Mouse (Mus musculus): ENCODE results near the gene Slc22a18. TPM values are rescaled to one million over a fixed set of nuclear protein-coding genes. Genes with fewer than 3 reads are reported as not detected.
A peak's percentile ranks its signal among the peaks of the same experiment; 100 is the strongest.

Gene Slc22a18
- total RNA-seq, 2 experiments from 2014 or later, result 0.40 to 0.41 TPM

DNA sequence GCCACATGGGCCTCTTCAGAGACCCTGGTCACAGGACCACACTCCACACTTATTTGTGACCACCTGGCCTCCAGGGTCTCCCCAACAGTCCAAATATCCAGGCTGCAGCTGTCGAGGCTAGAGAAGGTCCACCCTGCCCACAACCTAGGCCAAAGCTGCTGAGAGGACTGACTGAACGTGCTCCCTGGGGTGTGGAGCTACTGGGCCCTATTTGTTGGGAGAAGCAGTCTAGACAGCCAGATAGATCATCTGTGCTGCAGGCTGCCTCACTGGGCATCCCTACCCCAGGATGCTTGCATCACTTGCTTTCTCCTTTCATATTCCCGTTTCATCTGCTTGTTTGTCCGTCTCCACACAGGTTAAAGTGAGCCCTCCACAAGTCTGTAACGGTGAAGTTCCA, 11.0 kb upstream of the Slc22a18 start:
- DNase-seq (ENCODE audit: low spot score in 2 of 2), result no peak

DNA sequence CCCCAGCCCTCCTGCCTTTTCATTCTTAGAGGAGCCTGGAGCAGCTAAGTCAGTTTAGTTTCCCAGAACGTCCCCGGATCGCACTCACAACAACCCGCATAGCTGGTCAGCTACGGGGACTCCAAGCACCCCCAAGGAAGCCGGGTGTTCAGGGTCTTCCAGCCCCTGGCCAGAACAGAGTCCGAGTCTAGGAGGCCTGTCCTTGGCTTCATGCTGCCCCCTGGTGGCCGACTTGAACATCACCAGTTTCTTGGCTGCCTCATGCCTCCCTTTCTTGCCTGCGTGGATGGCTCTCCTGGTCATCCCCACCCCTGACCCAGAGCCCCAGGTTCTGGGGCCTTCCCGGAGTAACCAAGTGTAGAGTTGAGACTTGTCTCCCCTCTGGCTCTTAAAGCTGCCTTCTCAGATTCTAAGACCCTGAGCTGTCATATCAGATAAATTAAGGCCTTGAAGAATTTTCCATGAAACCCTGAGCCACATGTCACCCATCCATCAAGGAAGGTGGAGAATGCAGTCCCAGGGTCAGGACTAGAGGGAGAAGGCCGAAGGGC, 9.6 kb upstream of the Slc22a18 start:
- peak; percentile 84 to 88 for DNase-seq (ENCODE audit: low spot score in 2 of 2)

DNA sequence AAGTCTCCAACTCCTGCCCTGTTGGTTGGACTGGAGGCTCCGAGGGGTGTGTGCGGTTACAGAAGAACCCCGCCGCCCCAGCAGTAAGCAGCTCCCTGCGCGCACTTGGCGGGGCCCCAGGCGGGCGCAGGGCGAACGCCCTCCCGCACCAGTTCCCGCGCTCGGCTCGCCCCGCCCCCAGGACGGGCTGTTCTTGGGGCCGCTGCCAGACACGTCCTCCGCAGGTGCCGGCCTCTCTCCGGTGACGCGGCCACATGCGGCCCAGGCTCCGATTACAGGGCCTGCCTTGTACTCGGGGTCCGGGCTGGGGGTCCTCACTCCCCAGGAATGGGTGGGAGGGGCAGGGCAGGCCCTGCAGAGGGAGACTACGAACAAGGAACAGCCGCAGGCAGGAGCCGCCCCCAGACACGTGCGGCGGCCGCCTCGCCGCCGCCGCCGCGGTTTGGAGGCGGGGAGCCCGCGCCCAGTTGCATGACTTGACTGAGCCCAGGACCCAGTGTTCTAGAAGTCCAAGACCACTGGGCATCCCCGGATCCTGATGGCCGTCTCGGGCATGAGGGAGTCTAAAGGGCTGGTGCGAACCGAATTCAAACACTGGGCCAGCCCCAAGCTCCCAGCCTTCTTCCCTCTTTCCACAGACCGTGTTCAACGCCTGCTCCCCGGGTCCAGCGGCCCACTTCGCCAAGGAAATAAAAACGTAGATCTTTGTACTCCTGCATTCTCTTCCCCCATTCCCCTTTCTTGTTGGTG, 8.6 kb upstream of the Slc22a18 start:
- peak; percentile 34 to 52 for DNase-seq (ENCODE audit: low spot score in 2 of 2)

DNA sequence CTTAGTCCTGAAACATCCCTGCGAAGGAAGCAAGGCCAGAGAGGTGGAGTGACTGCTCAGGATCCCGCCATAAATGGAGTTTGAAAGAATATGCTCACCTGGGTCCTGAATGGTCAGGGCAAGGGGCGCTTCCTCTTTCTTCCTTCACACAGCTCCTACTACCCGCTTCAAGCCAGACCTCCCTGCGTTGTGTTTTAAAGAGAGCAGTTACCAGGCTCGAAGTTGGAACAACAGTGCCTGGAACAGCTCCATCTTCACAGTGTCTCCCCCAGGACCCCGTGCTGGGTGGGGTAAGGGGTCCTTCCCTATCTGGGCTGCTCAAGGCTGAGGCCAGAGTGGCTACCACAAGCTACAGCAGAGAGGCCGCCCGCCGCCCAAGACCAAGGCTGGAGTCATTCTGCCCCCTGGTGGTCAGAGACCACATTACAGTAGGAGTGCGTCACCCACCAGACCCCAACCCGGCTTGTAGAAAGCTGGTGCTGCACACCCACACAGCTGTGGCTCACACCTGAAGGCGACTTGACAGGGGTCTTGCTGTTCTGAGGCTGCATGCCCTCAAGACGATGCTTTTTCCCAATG, 7.3 kb upstream of the Slc22a18 start:
- peak; percentile 93 for DNase-seq (ENCODE audit: low spot score in 2 of 2)

DNA sequence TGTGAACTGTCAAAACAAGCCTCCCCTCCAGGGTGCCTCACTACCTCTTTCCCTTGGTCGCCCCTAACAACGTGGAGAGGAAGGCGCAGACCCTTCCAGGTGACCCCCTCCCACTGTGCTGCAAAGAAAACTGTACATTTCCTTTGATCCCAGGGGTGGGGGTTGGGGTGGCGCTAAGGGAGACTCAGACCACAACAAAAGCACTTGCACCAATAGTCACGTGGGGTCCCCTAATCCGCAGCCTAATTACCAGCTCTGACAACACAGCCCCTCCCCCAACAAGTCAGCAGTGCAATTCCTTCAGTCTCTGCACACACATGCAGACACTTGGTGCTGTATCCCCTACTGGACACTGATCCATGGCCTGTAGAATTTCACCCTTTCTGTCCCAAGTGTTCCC, 5.8 kb upstream of the Slc22a18 start:
- no peak for DNase-seq (ENCODE audit: low spot score in 2 of 2)

DNA sequence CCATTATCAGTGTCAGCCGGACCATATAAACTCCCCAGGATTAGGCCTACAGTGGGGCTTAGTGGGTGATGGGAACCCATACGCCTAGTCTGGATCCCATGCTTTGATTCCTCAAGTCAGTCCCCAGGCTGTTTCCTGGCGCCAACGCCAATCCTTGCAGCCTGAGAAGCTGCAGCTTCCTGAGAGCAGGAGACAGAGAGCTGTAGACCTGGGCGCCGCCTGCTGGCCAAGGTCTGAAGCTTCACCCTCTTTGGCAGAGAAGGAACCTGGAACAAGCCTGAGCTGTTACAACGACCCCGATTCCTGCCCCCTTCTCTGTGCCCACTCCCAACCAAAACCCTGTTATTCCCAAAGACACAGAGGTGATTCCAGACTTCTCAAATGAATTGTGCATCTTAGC, 3.6 kb upstream of the Slc22a18 start:
- peak; percentile 78 to 84 for DNase-seq (ENCODE audit: low spot score in 2 of 2)

DNA sequence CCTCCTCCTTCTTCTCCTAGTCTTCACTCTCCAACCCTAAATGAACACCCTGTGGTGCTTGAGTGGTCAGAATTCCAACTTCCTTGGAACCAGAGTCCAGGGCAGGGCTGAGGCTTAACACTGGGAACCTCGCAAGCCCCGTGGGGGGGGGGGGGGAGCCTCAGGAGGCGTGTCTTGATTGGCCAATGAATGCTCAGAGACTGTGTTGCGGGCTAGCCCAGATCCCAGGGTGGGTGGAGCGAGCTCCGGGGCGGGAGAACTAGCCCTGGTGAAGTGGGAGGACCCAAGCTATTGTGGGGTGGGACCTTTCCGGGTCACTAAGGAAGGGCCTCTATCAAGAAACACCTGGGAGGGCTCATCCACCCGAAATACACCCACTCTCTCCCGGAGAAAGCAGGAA, 1.3 kb downstream of the Slc22a18 start:
- DNase-seq (ENCODE audit: low spot score in 2 of 2), result no peak

DNA sequence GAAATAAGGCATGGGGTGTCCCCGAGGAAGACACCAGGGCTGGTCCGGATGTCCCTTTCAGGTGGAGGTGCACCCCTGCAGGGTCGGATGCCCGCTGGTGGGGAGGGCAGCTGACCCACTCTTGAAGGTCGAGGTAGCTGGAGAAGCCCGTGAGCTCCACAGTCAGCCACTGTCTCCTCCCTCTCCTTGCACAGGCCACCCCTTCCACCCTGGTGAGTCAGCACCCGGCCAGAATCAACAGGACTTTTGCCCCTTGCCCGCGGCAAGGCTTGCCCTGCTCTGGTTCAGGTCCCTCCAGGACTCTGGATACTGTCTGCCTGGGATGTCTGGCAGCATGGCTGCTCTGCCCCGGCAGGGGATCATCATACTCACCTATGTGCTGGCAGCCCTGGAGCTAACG, 2.3 kb downstream of the Slc22a18 start:
- DNase-seq (ENCODE audit: low spot score in 2 of 2), result no peak

DNA sequence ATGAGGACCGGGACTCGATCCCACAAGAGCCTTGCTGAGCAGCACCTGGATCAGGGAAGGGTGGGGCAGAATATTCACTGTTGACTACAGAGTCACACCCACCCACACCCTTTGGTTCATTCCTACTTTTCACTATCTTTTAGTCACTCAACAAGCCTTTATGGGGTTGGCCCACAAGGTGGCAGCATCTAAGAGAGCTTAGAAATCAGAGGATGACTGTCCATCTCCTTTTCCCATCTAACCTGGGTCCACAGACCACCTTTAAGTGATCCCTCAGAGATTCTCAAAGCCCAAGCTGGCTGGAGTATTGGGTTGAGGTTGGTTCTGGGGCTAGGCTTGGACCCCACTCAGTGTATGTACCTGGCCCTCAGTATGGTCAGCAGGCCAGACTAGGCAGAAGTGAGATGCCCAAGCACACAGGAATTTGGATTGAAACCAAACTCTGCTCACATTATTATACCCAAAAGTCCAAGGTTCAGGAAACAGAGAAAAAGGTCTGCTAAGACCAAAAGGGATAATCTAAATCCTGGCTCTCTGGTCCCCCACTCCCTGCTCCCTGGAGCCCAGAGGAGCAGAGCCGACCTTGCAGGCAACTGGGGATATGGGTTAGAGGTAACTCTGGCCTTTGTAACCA, 3.3 kb downstream of the Slc22a18 start:
- no peak for DNase-seq (ENCODE audit: low spot score in 2 of 2)

DNA sequence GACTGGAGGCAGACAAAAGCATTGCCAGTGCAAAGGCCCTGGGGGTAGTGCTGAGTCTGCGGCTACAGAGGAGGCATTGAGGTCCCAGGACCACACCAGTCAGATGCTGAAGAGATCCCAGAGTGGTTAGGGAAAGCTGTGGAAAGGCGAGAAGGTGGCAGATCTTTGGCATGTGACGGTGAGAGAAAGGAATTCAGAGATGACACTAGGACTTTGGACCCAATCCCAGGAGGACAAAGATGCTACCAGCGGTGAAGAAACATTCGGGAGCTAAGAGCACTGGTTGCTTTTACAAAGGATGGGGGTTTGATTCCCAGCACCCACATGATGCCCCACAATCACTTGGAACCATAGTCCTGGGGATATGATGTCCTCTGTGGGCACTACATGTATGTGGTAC, 4.3 kb downstream of the Slc22a18 start:
- no peak for DNase-seq (ENCODE audit: low spot score in 2 of 2)

DNA sequence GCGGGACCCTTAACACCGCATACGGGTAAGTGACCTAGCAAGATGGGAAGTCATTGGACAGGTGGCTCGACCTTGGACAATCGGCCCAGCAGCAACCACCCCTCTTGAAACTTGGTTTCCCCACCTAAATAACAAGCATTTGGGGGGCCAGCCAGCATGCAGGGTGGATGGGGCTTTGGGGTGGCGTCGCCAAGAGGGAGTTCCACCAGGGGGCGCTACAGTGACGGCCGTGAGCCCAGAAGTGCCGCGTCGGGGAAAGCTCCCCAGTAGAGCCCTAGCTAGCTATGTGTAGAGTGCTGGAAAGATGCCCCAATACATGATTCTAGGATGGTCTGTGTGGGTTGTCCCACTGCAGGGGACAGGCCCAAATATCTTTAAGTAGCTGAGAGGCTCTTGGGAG, 7.0 kb downstream of the Slc22a18 start:
- DNase-seq (ENCODE audit: low spot score in 2 of 2), result peak; percentile 75 to 76

DNA sequence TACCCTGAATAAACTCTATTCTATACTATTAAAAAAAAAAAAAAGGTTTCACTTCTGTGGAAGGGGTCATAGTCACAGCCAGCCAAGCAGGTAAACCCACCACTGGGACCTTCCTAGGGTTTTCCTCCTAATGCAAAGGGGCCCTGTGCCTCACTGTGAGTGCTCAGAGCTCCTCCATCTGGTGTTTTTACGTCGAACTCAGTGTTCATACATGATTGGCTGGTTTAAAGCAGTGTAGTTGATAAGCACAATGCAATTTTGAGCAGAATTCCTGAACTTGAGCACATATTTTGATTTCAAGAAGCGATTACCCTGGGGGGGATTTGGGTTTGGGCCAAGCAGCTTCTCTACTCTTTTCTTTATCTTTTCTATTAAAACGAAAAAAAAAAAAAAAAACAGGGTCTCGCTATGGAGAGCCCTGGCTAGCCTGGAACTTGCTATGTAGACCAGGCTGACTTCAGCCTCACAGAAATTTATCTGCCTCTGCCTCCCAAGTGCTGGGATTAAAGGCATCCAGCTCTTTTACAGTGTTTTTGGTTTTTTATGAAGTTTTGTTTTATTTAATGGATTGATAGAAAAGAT, 8.4 kb downstream of the Slc22a18 start:
- no peak for DNase-seq (ENCODE audit: low spot score in 2 of 2)

DNA sequence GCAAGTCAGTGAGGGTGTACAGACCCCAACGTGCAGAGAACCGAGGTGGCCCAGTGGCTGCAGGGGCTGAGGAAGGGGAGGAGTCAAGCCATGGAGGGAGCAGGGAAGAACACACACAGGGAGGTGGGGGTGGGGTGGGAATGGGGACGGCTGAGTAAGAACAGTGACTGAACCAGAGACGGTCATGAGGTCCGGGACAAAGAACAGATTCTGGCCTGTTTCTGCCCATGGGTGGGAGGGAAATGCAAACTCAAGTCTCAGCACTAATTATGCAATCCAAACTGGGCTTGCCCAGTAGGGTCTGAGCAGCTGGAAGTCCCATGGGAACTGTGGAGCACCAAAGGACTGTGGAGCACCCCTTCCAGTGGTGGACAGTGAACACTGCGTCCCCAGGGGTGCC, 9.0 kb downstream of the Slc22a18 start:
- DNase-seq (ENCODE audit: low spot score in 2 of 2), result no peak

DNA sequence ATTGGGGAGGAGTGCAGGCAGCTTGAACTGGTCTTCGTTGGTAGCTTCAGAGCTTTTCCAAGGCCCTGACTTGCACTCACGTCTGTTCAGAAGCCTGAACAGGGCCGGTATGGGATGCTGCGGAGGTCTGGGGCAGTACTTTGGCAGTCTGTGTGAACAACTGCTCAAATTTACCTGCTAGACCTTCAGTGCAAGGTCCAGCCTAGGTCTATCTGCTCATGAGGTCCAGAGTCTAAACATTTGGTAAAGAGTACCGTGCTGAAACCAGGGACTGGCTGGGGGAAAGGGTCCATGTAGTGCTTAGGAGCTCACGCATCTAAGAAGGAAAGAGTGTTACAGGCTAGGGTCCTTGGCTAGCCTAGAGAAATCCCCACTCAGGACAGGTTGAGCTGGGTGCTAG, 16.2 kb downstream of the Slc22a18 start:
- no peak for DNase-seq (ENCODE audit: low spot score in 2 of 2)

DNA sequence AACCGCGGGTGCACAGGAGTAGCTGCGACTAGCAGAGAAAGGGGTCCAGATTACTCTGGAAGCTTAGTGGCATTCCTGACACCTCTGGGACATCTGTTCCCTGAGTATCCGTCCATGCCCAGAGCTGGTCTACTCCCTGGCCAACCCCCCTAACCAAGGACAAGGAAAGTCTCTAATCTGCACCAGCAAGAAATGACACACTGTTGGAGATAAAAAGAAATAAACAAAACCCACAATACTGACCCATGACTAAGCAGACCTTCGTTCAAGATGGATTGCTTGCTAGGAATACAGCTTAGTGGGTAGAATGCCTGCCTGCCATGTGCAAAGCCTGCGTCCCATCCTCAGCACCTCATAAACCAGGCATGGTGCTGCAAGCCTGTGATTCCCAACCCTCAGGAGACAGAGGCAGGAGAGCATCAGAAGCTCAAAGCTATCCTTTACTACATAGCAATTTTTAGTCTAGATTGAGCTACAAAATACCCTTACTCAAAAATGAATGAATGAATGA, 20.1 kb downstream of the Slc22a18 start:
- DNase-seq (ENCODE audit: low spot score in 2 of 2), result no peak

DNA sequence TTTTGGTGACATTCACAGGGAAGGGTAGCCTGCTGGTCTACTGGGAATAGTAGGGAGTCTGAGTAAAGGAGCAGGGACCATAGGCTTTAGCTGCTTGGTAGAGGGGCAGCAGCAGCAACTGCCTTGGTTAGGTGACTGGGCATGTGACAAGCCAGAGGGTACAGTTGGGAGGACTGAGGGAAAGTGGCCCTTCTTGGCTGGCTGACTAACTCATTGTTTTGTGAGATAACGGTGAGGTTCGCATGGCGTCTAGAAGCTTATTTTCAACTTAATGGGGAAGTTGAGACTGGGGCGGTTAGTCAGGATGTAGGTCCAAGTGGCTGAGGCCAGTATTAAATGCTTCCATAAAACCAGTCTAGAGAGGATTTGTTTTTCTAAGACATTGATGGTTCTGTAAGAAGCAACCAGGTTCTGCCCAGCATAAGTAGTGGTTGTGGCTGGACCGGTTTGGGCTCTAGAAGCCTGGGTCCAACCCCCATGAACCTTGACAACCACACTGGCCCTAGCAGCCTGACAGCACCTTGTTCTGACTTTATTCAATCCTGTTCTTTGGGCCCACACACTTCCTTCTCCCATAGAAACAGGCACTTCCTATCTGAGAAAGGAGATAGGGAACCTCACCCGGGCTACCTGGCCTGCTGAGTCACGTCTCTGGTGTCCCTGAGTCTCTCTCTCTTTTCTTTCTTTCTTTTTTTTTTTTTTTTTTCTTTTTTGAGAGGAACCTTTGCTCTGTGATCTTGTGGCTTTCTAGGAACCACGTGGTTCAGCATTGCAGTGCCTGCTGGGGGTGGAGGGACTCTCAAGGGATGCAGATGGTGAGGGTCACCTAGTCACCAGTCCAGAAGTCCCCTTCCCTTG, 21.8 kb downstream of the Slc22a18 start:
- DNase-seq (ENCODE audit: low spot score in 2 of 2), result no peak

DNA sequence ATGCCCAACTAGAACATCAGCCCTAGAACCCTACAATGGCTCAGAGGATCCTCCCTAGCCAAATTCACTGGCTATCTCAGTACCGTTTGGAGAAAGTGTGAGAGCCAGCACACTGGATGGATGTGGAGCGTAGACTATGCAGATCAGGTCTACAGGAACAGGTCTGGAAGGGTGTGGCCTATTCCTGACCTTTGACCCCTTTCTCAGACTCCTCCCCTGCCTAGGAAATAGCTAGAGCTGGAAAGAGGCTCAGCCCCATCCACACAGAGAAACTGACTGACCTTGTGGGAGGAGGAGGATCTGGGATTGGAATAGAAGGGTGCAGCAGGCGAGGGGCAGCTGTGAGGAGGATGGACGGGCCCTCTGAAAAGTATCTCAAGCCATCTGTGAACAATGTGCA, 25.0 kb downstream of the Slc22a18 start:
- no peak for DNase-seq (ENCODE audit: low spot score in 2 of 2)

DNA sequence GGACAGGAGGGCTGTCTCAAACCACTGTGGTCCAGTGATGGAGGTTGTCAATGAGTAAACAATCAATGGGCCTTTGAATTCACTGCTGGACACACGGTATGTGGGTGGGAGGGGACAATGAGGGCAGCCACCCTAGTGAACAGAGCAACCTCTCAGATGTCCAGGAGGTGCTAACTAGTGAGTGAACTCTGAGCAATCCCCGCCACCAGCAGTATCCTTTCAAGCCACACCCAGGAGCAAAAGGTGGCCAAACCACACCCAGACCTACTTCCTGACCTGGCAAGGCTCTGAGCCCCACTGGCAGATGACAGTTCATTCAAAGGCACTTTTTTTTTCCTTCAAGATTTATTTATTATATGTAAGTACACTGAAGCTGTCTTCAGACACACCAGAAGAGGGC, 27.4 kb downstream of the Slc22a18 start:
- no peak for DNase-seq (ENCODE audit: low spot score in 2 of 2)

DNA sequence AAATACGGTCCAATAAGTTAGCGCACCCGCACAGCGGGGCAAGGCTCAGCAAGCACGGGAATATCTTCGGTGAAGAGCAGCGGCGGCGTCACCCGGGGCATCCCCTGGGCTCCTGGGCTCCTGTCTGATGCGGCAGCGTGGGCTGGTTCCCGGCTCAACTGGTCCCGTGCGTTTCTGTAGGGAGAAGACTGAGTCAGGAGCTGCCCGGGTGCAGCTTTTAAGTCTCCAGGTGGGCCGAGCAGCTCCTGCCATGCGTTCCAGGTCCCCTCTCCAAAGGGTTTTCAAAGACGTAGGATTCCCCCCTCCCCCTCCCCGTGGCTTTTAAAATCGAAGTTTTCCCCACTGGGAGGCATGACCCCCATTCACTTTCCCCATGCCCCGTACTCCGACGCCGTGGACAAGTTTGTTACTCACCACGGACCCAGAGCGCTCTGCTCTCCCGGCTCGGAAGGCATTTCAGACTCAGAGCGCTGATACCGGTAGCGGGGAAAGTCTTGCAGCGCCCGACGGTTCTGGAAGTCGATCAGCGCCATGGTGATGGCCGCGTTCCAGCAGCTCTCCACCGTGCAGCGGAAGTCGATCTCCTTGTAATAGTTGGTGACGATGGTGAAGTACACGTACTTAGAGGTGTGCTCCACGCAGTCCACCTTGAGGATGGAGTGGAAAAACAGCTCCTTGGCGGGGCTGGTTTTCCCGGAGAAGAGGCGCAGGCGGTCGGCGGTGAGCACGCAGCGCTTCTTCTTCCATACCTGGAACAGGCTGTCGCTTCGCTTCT, 28.3 kb downstream of the Slc22a18 start:
- peak; percentile 23 to 47 for DNase-seq (ENCODE audit: low spot score in 2 of 2)

Data from layer of hippocampus, postnatal 10 days (tissue).